Mouse (Mus musculus) bone marrow macrophage, adult 2 months (primary cell): ENCODE data around the gene Zscan25.
"Not testable (repeated sequence)": the region's sequence is repeated elsewhere in the genome, so short reads cannot be mapped to it uniquely, and the experiment has no call there.

ENCODE experiments used
- CTCF ChIP-seq: IDR thresholded peaks from 2 replicates; pipeline ENCODE4 v1.5.1; 2012; ENCODE audit warnings: low read depth, mild to moderate bottlenecking, low read length, moderate library complexity
- POLR2A ChIP-seq: IDR thresholded peaks from 2 replicates; pipeline ENCODE4 v1.6.1; 2012; ENCODE audit warnings: mild to moderate bottlenecking, low read depth, low read length, borderline replicate concordance

DNA sequence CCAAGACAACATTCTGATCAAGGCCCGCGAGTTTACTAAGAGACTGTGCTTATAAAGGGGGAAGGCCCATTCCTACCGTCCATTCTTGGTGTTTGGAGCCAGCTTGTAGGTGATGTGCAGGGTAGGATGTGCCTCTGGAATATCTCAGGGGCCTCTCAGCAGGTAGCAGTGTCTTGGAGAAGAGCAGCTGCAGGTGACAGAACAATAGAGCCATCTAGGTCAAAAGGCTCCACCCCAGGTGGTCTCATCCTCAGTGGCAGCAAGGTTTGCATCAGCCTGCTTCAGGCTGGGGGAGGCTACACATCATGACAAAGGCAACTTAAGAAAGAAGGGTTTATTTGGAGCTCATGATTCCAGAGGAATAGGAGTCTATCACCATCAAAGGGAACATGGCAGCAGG lies 27.5 kb downstream of the Zscan25 start:
- not testable (repeated sequence) for TF ChIP-seq CTCF, POLR2A
